34 mouse cellular contexts compared by ENCODE assay signal in the genomic region with DNA sequence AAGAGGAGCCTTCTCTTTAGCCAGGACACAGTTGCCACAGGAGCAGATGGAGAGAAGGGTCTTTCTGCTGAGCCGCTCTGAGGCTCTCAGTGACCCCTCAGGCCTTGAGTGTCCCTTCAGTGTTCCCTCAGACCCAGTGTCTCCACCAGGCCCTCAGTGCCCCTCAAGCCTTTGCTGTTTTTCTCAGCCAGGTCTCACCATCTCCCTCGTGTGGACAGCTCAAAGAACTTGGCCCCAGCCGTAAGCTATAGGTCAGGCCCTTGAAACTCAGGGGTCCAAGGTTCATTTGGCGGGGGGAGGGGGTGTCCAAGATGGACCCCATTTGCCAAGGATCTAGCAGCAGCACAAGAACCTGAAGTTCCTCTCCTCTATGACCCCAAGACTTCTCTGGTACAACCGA. TPM values are rescaled to one million over a fixed set of nuclear protein-coding genes. Genes with fewer than 3 reads are reported as not detected.
DNase-seq lines count a peak whose midpoint lies in the region; ATAC-seq and TF ChIP-seq lines count a peak whose summit lies in the region.
"Had no signal": no experiment of that assay in that cellular context is flagged by ENCODE, and none has a peak within 500 bp of the region (broad histone marks: within the 10 kb centered on the region; RNA-seq: fewer than 3 reads in every experiment).

No protein-coding gene starts in this region.

- H3K27me3 ChIP-seq in heart, embryonic 13.5 days (replicated peaks): peaks cover 3% of the 10 kb centered on the region; the same call in 1 of the 2 replicates
- no peaks in the 10 kb centered on the region for H3K27me3 ChIP-seq in kidney, postnatal 0 days (ENCODE audit: insufficient read depth, low read length)
- no peaks in the 10 kb centered on the region for H3K27me3 ChIP-seq in MEL (ENCODE audit: control insufficient read depth in 1 of 2, insufficient read depth in 2 of 2, low read length in 2 of 2)
- H3K27me3 ChIP-seq: limb, embryonic 13.5 days; neural tube, embryonic 13.5 days had no signal

- TF ChIP-seq EP300 in MEL (IDR thresholded peaks at IDR 0.05; ENCODE audit: low read depth in 1 of 2, low read length in 2 of 2): no peak

- peak; percentile 46; the same call in 1 of the 2 replicates for TF ChIP-seq CTCF in kidney, postnatal 0 days (IDR thresholded peaks at IDR 0.05; ENCODE audit: low read depth)
- TF ChIP-seq CTCF in MEL (IDR thresholded peaks at IDR 0.05 in 2 of 3, conservative IDR thresholded peaks at IDR 0.05 in 1 of 3; ENCODE audit: control insufficient read depth in 1 of 3, insufficient read depth in 1 of 3, low read depth in 2 of 3, low read length in 3 of 3, poor library complexity in 1 of 3, severe bottlenecking in 1 of 3): peak in 1 of 3 experiments; percentile 17; a peak in 2 of 6 replicates

- no peak overlapping the region for H3K9ac ChIP-seq in heart, embryonic 13.5 days
- H3K9ac ChIP-seq in kidney, postnatal 0 days (ENCODE audit: low read depth, low read length): no peak overlapping the region
- no peak overlapping the region for H3K9ac ChIP-seq in MEL (ENCODE audit: control insufficient read depth, low read depth, low read length, poor library complexity, severe bottlenecking)
- H3K9ac ChIP-seq: embryonic facial prominence, embryonic 13.5 days; forebrain, embryonic 13.5 days; hindbrain, embryonic 14.5 days; liver, embryonic 13.5 days; lung, embryonic 14.5 days; midbrain, embryonic 12.5 days; neural tube, embryonic 13.5 days had no signal

- WGBS in heart, embryonic 13.5 days: 61% methylated on average over 5 of the region's 5 CpGs
- 70% methylated on average over 5 of the region's 5 CpGs for WGBS in kidney, postnatal 0 days

- H3K9me3 ChIP-seq in heart, embryonic 13.5 days: no peaks in the 10 kb centered on the region
- no peaks in the 10 kb centered on the region for H3K9me3 ChIP-seq in kidney, postnatal 0 days (replicated peaks; ENCODE audit: low read length)
- no peaks in the 10 kb centered on the region for H3K9me3 ChIP-seq in MEL (replicated peaks; ENCODE audit: insufficient read depth, low read length)
- H3K9me3 ChIP-seq: embryonic facial prominence, embryonic 13.5 days; forebrain, embryonic 13.5 days; limb, embryonic 13.5 days; liver, embryonic 13.5 days; midbrain, embryonic 12.5 days; neural tube, embryonic 13.5 days had no signal

- ATAC-seq in heart, embryonic 13.5 days (ENCODE audit: extremely low read depth, insufficient number of reproducible peaks, low FRiP score, low TSS enrichment): no peak
- ATAC-seq in kidney, postnatal 0 days (replicated peaks; ENCODE audit: low FRiP score, low read depth): no peak
- ATAC-seq: CD4-positive, CD25-positive, alpha-beta regulatory T cell, adult 4 months; forebrain, embryonic 13.5 days had no signal

- intact Hi-C loops in left cerebral cortex, postnatal 4 days (cut with DNase I): no loop called here

- TF ChIP-seq POLR2A in MEL (IDR thresholded peaks at IDR 0.05; ENCODE audit: control insufficient read depth in 1 of 2, insufficient read depth in 1 of 2, low read depth in 1 of 2, low read length in 2 of 2, poor library complexity in 1 of 2): no peak

- H3K4me1 ChIP-seq in heart, embryonic 13.5 days: 0 out of 2 replicates have a peak, but pooled peaks cover 7% of the 10 kb centered on the region
- H3K4me1 ChIP-seq in kidney, postnatal 0 days (replicated peaks; ENCODE audit: insufficient read depth, low read length): peaks cover 13% of the 10 kb centered on the region
- no peaks in the 10 kb centered on the region for H3K4me1 ChIP-seq in MEL (ENCODE audit: control insufficient read depth in 1 of 2, insufficient read depth in 2 of 2, low read length in 2 of 2)
- H3K4me1 ChIP-seq: forebrain, embryonic 13.5 days had no signal

- H3K36me3 ChIP-seq in heart, embryonic 13.5 days: no peaks in the 10 kb centered on the region
- no peaks in the 10 kb centered on the region for H3K36me3 ChIP-seq in kidney, postnatal 0 days (ENCODE audit: insufficient read depth, low read length)
- no peaks in the 10 kb centered on the region for H3K36me3 ChIP-seq in MEL (ENCODE audit: control insufficient read depth in 1 of 2, insufficient read depth in 2 of 2, low read length in 2 of 2)
- H3K36me3 ChIP-seq: embryonic facial prominence, embryonic 13.5 days; limb, embryonic 13.5 days; midbrain, embryonic 12.5 days had no signal

- no peak for TF ChIP-seq RAD21 in MEL (IDR thresholded peaks at IDR 0.05; ENCODE audit: low read depth, low read length)

- 0 out of 2 replicates have a peak overlapping the region, but pooled peaks have one; percentile 8 for H3K27ac ChIP-seq in heart, embryonic 13.5 days (replicated peaks)
- H3K27ac ChIP-seq in kidney, postnatal 0 days: no peak overlapping the region
- no peak overlapping the region for H3K27ac ChIP-seq in MEL (ENCODE audit: control insufficient read depth, low read depth, low read length)
- H3K27ac ChIP-seq: embryonic facial prominence, embryonic 13.5 days; forebrain, embryonic 13.5 days; hindbrain, embryonic 14.5 days; limb, embryonic 13.5 days; liver, embryonic 13.5 days; midbrain, embryonic 12.5 days had no signal

- no peak overlapping the region for H3K4me3 ChIP-seq in heart, embryonic 13.5 days
- H3K4me3 ChIP-seq in kidney, postnatal 0 days (replicated peaks; ENCODE audit: low read depth, low read length): no peak overlapping the region
- H3K4me3 ChIP-seq in MEL (ENCODE audit: control insufficient read depth in 1 of 2, insufficient read depth in 1 of 2, low read depth in 2 of 2, low read length in 2 of 2): no peak overlapping the region
- H3K4me3 ChIP-seq: embryonic facial prominence, embryonic 13.5 days; forebrain, embryonic 13.5 days; limb, embryonic 13.5 days; liver, embryonic 13.5 days; midbrain, embryonic 12.5 days; neural tube, embryonic 13.5 days had no signal

- DNase-seq in heart, adult 9 months (ENCODE audit: low spot score in 2 of 2): no peak
- no peak for DNase-seq in kidney, postnatal 0 days (ENCODE audit: low spot score)
- DNase-seq in kidney, postnatal 14 days: no peak
- DNase-seq in 416B (ENCODE audit: low read depth) (peak; percentile 52), MEL (ENCODE audit: low read depth, low spot score) (peak; percentile 27)
- no peak for DNase-seq in cerebellum, adult 9-11 months
- no peak for DNase-seq in left cerebral cortex, postnatal 4 days
- DNase-seq: adrenal gland, adult 8-10 months; cerebellum, adult 8-10 months; cerebellum, postnatal 36 days; kidney, adult 8-10 months; kidney, postnatal 10 days; layer of hippocampus, adult 9-11 months; liver, embryonic 13.5 days; lung, embryonic 14.5 days; thymus, postnatal 4 days had no signal

- H3K4me2 ChIP-seq in heart, embryonic 13.5 days: no peak overlapping the region
- no peak overlapping the region for H3K4me2 ChIP-seq in kidney, postnatal 0 days (ENCODE audit: low read length)
- H3K4me2 ChIP-seq: embryonic facial prominence, embryonic 13.5 days; forebrain, embryonic 13.5 days; hindbrain, embryonic 14.5 days; limb, embryonic 13.5 days; liver, embryonic 13.5 days; lung, embryonic 14.5 days; midbrain, embryonic 12.5 days; neural tube, embryonic 13.5 days had no signal

- no peaks in the 10 kb centered on the region for H3K79me2 ChIP-seq in MEL (ENCODE audit: control insufficient read depth, insufficient read depth, low read length, poor library complexity)

TF ChIP-seq in MEL, 35 proteins besides CTCF, POLR2A, EP300 and RAD21 (continues in another document):
- TF ChIP-seq MYB (IDR thresholded peaks at IDR 0.05; ENCODE audit: low read depth, low read length) (no peak), TCF12 (IDR thresholded peaks at IDR 0.05; ENCODE audit: low read depth, low read length) (no peak), USF2 (IDR thresholded peaks at IDR 0.05; ENCODE audit: borderline replicate concordance in 1 of 2, insufficient read depth in 1 of 2, low read depth in 1 of 2, low read length in 2 of 2) (no peak), POLR2AphosphoS2 (IDR thresholded peaks at IDR 0.05; ENCODE audit: low read length) (no peak)

RNA-seq across cellular contexts. Expression of a gene that starts 2.1 kb away (rescaled TPM):
- not detected in 2 replicates for polyA plus RNA-seq in heart, embryonic 13.5 days (2015; fragmentation: Nextera tagmentation; extraction: Ambion mirVana)
- 0.15 and 0.22 TPM in 2 replicates for polyA plus RNA-seq in kidney, postnatal 0 days (2015; fragmentation: Nextera tagmentation; extraction: Ambion mirVana)
- not detected in 2 replicates for total RNA-seq in MEL (2012; rRNA removed)
- under 1 TPM in 1 of 2 experiments, not detected in 1; 0.15 TPM for polyA plus RNA-seq in MEL (2012; ENCODE audit: insufficient read depth in 1 of 2, insufficient read length in 2 of 2, low read depth in 1 of 2, low replicate concordance in 2 of 2, missing spikeins in 1 of 2)
- not detected for total RNA-seq in left cerebral cortex, postnatal 4 days (2021)
- total RNA-seq: adrenal gland, adult 8-10 months; adrenal gland, postnatal 4 days; ES-E14; gastrocnemius, postnatal 14 days; heart, adult 18-20 months; heart, postnatal 36 days; left cerebral cortex, postnatal 14 days; megakaryocyte, adult 5-6 weeks had no signal
- polyA plus RNA-seq: CD4-positive, CD25-positive, alpha-beta regulatory T cell, adult 4 months; embryonic facial prominence, embryonic 13.5 days; forebrain, embryonic 13.5 days; heart, embryonic 14.5 days; hindbrain, embryonic 14.5 days; intestine, embryonic 14.5 days; limb, embryonic 13.5 days; liver, embryonic 13.5 days; lung, embryonic 14.5 days; midbrain, embryonic 12.5 days; neural tube, embryonic 13.5 days; testis, adult 2 months had no signal

RNA-seq across cellular contexts. Expression of a gene that starts 13.2 kb away (rescaled TPM):
- polyA plus RNA-seq in heart, embryonic 13.5 days (2015; fragmentation: Nextera tagmentation; extraction: Ambion mirVana): 55.6 and 74.0 TPM in 2 replicates
- 64.5 and 73.3 TPM in 2 replicates for polyA plus RNA-seq in kidney, postnatal 0 days (2015; fragmentation: Nextera tagmentation; extraction: Ambion mirVana)
- total RNA-seq in MEL (2012; rRNA removed): 21.6 and 21.7 TPM in 2 replicates
- 10 to 100 TPM in 1 of 2 experiments, not detected in 1; 15.1 TPM for polyA plus RNA-seq in MEL (2012; ENCODE audit: insufficient read depth in 1 of 2, insufficient read length in 2 of 2, low read depth in 1 of 2, low replicate concordance in 2 of 2, missing spikeins in 1 of 2)
- 10 to 100 TPM; 63.8 to 74.6 TPM for total RNA-seq in left cerebral cortex, postnatal 4 days (2021)

RNA-seq across cellular contexts. Expression of a gene that starts 13.4 kb away (rescaled TPM):
- polyA plus RNA-seq in heart, embryonic 13.5 days (2015; fragmentation: Nextera tagmentation; extraction: Ambion mirVana): 11.1 and 11.9 TPM in 2 replicates
- 19.4 and 23.3 TPM in 2 replicates for polyA plus RNA-seq in kidney, postnatal 0 days (2015; fragmentation: Nextera tagmentation; extraction: Ambion mirVana)
- total RNA-seq in MEL (2012; rRNA removed): 1.7 and 2.1 TPM in 2 replicates
- 1 to 10 TPM in 1 of 2 experiments, not detected in 1; 3.0 TPM for polyA plus RNA-seq in MEL (2012; ENCODE audit: insufficient read depth in 1 of 2, insufficient read length in 2 of 2, low read depth in 1 of 2, low replicate concordance in 2 of 2, missing spikeins in 1 of 2)
- 10 to 100 TPM; 10.3 to 10.7 TPM for total RNA-seq in left cerebral cortex, postnatal 4 days (2021)

RNA-seq across cellular contexts. Expression of a gene that starts 47.9 kb away (rescaled TPM):
- 251 and 271 TPM in 2 replicates for polyA plus RNA-seq in heart, embryonic 13.5 days (2015; fragmentation: Nextera tagmentation; extraction: Ambion mirVana)
- 354 and 392 TPM in 2 replicates for polyA plus RNA-seq in kidney, postnatal 0 days (2015; fragmentation: Nextera tagmentation; extraction: Ambion mirVana)
- total RNA-seq in MEL (2012; rRNA removed): 239 and 243 TPM in 2 replicates
- polyA plus RNA-seq in MEL (2012; ENCODE audit: insufficient read depth in 1 of 2, insufficient read length in 2 of 2, low read depth in 1 of 2, low replicate concordance in 2 of 2, missing spikeins in 1 of 2): 100 to 1,000 TPM in 1 of 2 experiments, not detected in 1; 287 TPM
- 100 to 1,000 TPM; 101 to 102 TPM for total RNA-seq in left cerebral cortex, postnatal 4 days (2021)

RNA-seq across cellular contexts. Expression of a gene that starts 56.8 kb away (rescaled TPM):
- polyA plus RNA-seq in heart, embryonic 13.5 days (2015; fragmentation: Nextera tagmentation; extraction: Ambion mirVana): 31.0 and 34.6 TPM in 2 replicates
- polyA plus RNA-seq in kidney, postnatal 0 days (2015; fragmentation: Nextera tagmentation; extraction: Ambion mirVana): 21.2 and 24.7 TPM in 2 replicates
- 64.3 and 74.6 TPM in 2 replicates for total RNA-seq in MEL (2012; rRNA removed)
- polyA plus RNA-seq in MEL (2012; ENCODE audit: insufficient read depth in 1 of 2, insufficient read length in 2 of 2, low read depth in 1 of 2, low replicate concordance in 2 of 2, missing spikeins in 1 of 2): 10 to 100 TPM in 1 of 2 experiments, not detected in 1; 84.5 TPM
- total RNA-seq in left cerebral cortex, postnatal 4 days (2021): 1 to 10 TPM; 5.9 to 6.9 TPM

Comparison
In these comparisons a context has a peak if more than half of its experiments do, and no peak if none do; other contexts are left out.
1. DNase-seq: peak in 416B (single experiment) and MEL (single experiment); none in heart, adult 9 months (0 of 2), kidney, postnatal 0 days (single experiment), kidney, postnatal 14 days (single experiment), cerebellum, adult 9-11 months (single experiment) and left cerebral cortex, postnatal 4 days (single experiment).